Mouse (Mus musculus): Measurements from ENCODE around the gene Mcm2.

GRCm38 (mm10) chr6:88941628-88942027 lies 43.0 kb upstream of the Mcm2 start:
- TF ChIP-seq EP300 (IDR thresholded peaks at IDR 0.05; ENCODE audit: low read depth) = no peak
- TF ChIP-seq CTCF (IDR thresholded peaks at IDR 0.05; ENCODE audit: low read depth) = no peak
